Mouse (Mus musculus) G1E (cell line): ENCODE results near the gene Prm2.

Experiments
- CTCF ChIP-seq: IDR thresholded peaks from 2 replicates; pipeline ENCODE4 v1.5.1; 2012; ENCODE audit warnings: low read depth, low read length, inconsistent platforms, mixed read lengths
- GATA1 ChIP-seq: IDR thresholded peaks from 2 replicates; pipeline ENCODE4 v1.6.1; 2012; ENCODE audit warnings: borderline replicate concordance, low read length, inconsistent platforms, mixed read lengths
- POLR2AphosphoS5 ChIP-seq: IDR thresholded peaks from 2 replicates; pipeline ENCODE4 v1.6.1; 2012; ENCODE audit warnings: low read depth, low read length, inconsistent platforms; ENCODE audit not compliant: insufficient replicate concordance
- TAL1 ChIP-seq: conservative IDR thresholded peaks from 2 replicates; pipeline ENCODE4 v1.6.1; 2012; ENCODE audit warnings: low read depth, low read length, inconsistent platforms, mixed read lengths

DNA sequence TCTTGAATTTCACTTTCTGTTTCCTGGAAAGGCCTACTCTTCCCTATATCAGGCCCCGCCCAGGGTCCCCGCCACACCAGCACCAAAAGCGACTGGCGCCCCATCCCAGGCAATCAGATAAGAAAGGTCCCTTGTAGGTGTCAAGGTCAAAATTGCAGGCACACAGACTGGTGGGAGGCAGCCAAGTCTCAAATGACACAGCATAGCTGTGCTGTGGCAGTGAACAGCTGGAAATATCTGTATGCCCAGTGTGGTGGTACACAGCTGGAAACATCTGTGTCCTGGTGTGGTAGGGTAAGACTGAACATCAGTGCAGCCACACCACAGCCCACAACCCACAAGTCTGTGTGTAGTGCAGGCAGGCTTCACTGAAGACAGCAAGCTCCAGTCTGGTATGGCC lies 18.9 kb upstream of the Prm2 start:
- TF ChIP-seq CTCF (no peak), TAL1 (no peak), POLR2AphosphoS5 (no peak), GATA1 (no peak)
